Mouse (Mus musculus) urinary bladder, postnatal 25 days (tissue): ENCODE results near the gene Xrcc1.
A peak's percentile ranks its signal among the peaks of the same experiment; 100 is the strongest.
"Not testable (repeated sequence)": the region's sequence is repeated elsewhere in the genome, so short reads cannot be mapped to it uniquely, and the experiment has no call there.

Source experiments
- DNase-seq: peaks from one replicate; pipeline ENCODE4 v3.0.0; 2022; ENCODE audit warnings: low spot score

Gene Xrcc1

DNA sequence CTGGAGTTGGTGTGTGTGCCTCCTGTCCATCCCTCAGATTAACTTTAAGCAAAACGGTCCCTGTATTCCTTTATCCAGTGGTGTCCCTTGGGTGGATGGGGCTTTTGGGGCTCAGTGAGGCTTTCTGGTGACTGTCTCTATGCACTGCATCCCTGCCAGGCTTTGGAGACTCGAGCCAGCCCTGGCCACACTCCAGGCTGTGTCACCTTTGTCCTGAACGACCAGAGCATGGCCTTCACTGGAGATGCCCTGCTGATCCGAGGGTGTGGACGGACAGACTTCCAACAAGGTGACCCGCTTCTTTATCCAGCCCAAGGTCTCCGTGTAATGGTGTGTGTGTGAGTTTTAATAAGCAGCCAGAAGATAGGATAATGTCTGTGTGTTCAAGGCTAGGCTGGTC lies 60.0 kb downstream of the Xrcc1 start:
- no peak for DNase-seq

DNA sequence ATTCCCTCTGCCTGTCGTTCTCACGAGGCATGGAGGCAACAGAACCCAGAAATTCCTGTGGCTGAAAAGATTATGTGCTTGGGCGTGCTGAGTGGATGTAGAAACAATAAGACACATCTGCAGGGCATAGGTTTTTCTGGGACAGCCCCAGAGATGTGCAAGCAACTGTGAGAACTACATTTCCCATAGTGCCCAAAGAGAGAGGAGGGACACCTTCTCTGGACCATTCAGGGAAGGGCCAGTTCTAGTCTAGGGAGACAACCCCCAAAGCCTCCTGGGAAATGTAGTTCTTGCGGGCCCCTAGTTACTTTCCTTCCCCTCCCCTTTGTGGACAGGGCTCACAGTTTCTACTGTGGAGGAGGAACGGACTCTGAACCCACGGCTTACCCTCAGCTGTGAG lies 61.9 kb downstream of the Xrcc1 start:
- DNase-seq, result no peak

DNA sequence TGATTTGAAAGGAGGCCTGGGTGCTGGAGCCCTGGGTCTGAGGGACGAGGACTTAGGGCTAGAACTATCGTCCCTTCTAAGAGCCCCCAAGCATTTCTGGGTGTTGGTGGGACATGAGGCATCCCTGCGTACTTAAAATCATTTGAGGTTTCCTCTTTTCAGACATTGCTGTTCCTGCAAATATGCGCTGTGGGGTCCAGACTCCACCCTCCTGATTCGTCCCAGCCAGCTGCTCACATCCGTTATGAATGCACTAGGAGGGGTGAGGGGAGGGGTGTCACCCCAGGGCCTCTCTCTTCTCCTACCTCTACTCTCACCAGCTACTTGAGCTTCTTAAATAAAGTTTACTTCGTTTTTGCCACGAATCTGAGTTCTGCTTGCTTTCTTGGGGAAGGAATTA lies 62.5 kb downstream of the Xrcc1 start:
- DNase-seq, result no peak

- DNase-seq, result peak; percentile 60
These were observed 64.2 kb downstream of the Xrcc1 start, which contains the start of gene Phldb3 for GRCm38 (mm10) chr7:24610144-24610878. TSS of gene Phldb3 (plus strand) at chr7:24610763.

DNA sequence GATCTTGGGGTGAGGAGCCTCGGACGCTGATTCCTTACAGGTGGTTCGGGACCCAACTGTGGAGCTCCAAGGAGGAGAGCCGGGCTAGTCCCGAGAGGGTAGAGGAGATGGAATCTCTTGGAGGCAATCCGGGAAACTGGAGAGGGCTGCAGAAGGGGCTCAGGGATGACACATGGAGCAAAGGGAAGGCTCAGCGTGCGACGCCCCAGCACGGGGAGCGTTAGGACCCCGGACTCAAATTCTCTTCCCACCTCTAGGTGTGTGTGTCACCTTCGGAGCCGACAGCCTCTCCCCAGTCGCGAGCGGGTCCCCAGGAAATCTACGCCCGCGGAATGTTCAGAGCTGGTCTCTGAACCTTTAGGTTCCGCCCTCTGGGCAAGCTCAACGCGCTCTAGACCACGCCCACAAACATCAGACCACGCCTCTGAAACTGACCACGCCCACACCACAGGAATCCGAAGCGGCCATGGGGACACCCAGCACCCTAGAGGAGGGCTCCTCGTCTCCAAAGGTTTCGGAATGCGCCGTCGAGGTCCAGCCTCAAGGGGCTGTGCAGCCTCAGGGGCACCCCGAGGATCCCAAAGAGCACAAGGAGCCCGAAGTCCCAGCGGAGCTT lies 64.9 kb downstream of the Xrcc1 start:
- peak; percentile 95 for DNase-seq

DNA sequence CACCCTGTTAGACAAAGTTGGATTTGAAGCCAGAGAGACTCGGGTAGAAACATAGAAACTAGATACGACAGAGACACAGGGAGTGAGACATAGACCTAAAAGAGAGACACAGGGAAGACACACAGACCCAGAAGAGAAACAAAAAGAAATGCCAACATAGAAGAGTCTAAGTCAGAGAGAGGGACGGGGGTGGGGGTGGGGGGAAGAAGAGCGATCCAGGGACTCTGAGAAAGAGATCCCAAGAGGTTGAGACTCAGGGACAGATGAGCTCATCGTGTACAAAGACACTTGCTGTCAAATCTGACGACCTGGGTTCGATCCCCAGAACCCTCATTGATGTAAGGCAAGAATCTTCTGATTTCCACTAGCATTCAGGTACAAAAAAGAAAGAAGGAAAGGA lies 65.6 kb downstream of the Xrcc1 start:
- DNase-seq, result no peak

GRCm38 (mm10) chr7:24612308-24612910 lies 66.3 kb downstream of the Xrcc1 start:
- no peak for DNase-seq

DNA sequence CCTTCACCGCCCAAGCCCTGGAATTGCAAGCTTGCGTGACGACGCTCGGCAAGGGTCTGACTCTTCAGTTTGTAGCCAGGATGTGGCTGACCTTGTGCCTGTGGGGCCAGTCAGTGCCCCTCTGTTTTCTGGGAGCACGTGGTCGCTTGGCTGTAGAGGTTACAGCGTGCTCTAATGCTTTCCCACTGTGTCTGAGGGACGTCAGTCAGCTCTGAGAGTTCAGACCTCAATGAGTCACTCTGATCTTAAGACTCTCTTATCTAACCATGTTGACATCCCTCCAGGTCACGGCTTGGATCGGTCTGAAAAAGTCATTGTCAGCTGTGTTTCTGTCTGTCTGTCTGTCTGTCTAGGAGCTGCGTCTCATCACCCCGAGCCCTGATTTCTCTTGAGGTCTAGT lies 68.7 kb downstream of the Xrcc1 start:
- DNase-seq, result no peak

GRCm38 (mm10) chr7:24617763-24618162 lies 71.7 kb downstream of the Xrcc1 start:
- DNase-seq, result no peak

- not testable (repeated sequence) for DNase-seq
These were observed 72.3 kb downstream of the Xrcc1 start for GRCm38 (mm10) chr7:24618374-24618773.

DNA sequence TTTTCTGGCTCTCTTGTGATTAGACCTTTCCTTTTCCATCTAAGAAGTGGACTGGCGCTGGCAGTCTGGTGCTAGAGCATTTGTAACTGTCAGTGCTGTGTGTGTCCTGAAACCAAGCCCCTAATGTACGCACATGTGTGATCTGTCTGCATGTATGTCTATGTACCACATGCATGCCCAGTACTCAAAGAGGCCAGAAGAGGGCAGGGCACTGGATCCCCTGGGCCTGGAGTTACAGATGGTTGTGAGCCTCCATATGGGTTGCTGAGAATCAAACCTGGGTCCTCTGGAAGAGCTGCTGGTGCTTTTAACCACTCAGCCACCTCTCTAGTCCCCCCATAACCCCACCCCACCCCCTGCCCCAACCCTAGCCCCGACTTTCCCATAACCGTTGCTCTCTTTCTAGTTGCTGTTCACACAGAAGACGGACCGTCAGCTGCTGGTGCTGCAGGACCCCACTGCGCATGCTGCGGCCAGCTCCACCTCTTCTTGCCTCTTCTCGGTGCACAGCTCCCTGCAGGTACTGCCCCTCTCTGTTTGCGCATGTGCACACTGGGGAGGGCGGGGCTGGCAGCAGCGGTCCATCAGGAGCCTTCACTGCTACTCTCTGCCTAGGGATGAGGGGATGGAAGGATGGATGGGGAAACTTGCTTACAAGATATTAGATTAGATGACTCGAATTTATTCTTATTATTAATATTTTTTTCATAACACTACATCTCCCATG lies 73.7 kb downstream of the Xrcc1 start:
- DNase-seq, result no peak

DNA sequence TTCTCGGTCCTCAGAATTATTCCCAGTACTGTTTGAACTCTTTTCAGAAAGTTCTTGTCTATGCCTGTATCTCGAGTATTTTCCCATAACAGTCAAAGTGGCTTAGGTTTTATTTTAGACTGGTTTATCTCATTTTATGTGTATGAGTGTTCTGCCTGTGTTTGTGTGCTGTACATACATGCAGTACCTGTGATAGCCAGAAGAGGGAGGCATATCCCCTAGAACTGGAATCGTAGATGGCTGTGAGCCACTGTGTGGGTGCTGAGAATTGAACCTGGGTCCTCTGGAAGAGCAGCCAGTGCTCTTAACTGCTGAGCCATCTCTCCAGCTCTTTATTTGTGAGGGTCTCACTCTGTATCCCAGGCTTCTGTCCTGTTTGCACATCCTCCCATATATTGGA lies 75.1 kb downstream of the Xrcc1 start:
- DNase-seq, result no peak

GRCm38 (mm10) chr7:24622967-24623366 lies 76.9 kb downstream of the Xrcc1 start:
- DNase-seq, result no peak
